Mouse (Mus musculus) bone marrow macrophage, adult 2 months (primary cell): ENCODE measurements around the gene Plpp1. TPM values are rescaled to one million over a fixed set of nuclear protein-coding genes. Genes with fewer than 3 reads are reported as not detected.

Experiments used
- H3K27ac ChIP-seq: 2 replicates; pipeline ENCODE4 v1.5.1; 2012; ENCODE audit warnings: low read depth, low read length; ENCODE audit not compliant: insufficient read depth
- H3K4me1 ChIP-seq: 2 replicates; pipeline ENCODE4 v1.6.1; 2012; ENCODE audit warnings: low read length; ENCODE audit not compliant: control insufficient read depth, insufficient read depth
- H3K4me3 ChIP-seq: 2 replicates; pipeline ENCODE4 v1.5.1; 2012; ENCODE audit warnings: mild to moderate bottlenecking, low read length, moderate library complexity; ENCODE audit not compliant: insufficient read depth
- CTCF ChIP-seq: IDR thresholded peaks from 2 replicates; pipeline ENCODE4 v1.5.1; 2012; ENCODE audit warnings: low read depth, mild to moderate bottlenecking, low read length, moderate library complexity
- POLR2A ChIP-seq: IDR thresholded peaks from 2 replicates; pipeline ENCODE4 v1.6.1; 2012; ENCODE audit warnings: mild to moderate bottlenecking, low read depth, low read length, borderline replicate concordance
- polyA plus RNA-seq: library from polyadenylated mRNA; stranded (reverse); fragments of >200 nt; gene quantifications from 2 replicates; pipeline ENCODE4 v1.2.4, GENCODE M21; 2012; ENCODE audit not compliant: missing spikeins, insufficient read depth, insufficient read length

The Plpp1 gene
- polyA plus RNA-seq, 1 experiment = 1.8 TPM

- H3K4me3 ChIP-seq = no peak overlapping the region
- no peak for TF ChIP-seq CTCF
- no peak for TF ChIP-seq POLR2A
- H3K27ac ChIP-seq = no peak overlapping the region
- H3K4me1 ChIP-seq = no peaks in the 10 kb centered on the region
Observed at GRCm38 (mm10) chr13:112854402-112854801, 53.8 kb downstream of the Plpp1 start.

- no peaks in the 10 kb centered on the region for H3K4me1 ChIP-seq
- TF ChIP-seq POLR2A (no peak), CTCF (no peak)
- H3K4me3 ChIP-seq = no peak overlapping the region
- no peak overlapping the region for H3K27ac ChIP-seq
Observed at GRCm38 (mm10) chr13:112857921-112858320, 57.3 kb downstream of the Plpp1 start.

- no peak overlapping the region for H3K27ac ChIP-seq
- TF ChIP-seq POLR2A (no peak), CTCF (no peak)
- H3K4me1 ChIP-seq = no peaks in the 10 kb centered on the region
Observed at GRCm38 (mm10) chr13:112859574-112860134, 59.1 kb downstream of the Plpp1 start.

GRCm38 (mm10) chr13:112860370-112860769 is 59.8 kb downstream of the Plpp1 start:
- TF ChIP-seq CTCF (no peak), POLR2A (no peak)
- Histone ChIP-seq H3K4me1 (no peaks in the 10 kb centered on the region), H3K4me3 (no peak overlapping the region), H3K27ac (no peak overlapping the region)

More at GRCm38 (mm10) chr13:112859574-112860134, 59.1 kb downstream of the Plpp1 start:
- no peak overlapping the region for H3K4me3 ChIP-seq

- Histone ChIP-seq H3K27ac (no peak overlapping the region), H3K4me3 (no peak overlapping the region), H3K4me1 (no peaks in the 10 kb centered on the region)
- no peak for TF ChIP-seq POLR2A
Observed at GRCm38 (mm10) chr13:112860911-112861310, 60.3 kb downstream of the Plpp1 start.

GRCm38 (mm10) chr13:112861825-112862306 is 61.3 kb downstream of the Plpp1 start:
- H3K4me1 ChIP-seq = no peaks in the 10 kb centered on the region
- no peak overlapping the region for H3K4me3 ChIP-seq
- H3K27ac ChIP-seq = no peak overlapping the region
- no peak for TF ChIP-seq POLR2A
- no peak for TF ChIP-seq CTCF

- H3K4me1 ChIP-seq = no peaks in the 10 kb centered on the region
- no peak overlapping the region for H3K4me3 ChIP-seq
- H3K27ac ChIP-seq = no peak overlapping the region
- TF ChIP-seq CTCF (no peak), POLR2A (no peak)
Observed at GRCm38 (mm10) chr13:112862342-112862741, 61.8 kb downstream of the Plpp1 start.

- Histone ChIP-seq H3K4me1 (no peaks in the 10 kb centered on the region), H3K4me3 (no peak overlapping the region), H3K27ac (no peak overlapping the region)
- TF ChIP-seq CTCF (no peak), POLR2A (no peak)
Observed at GRCm38 (mm10) chr13:112862978-112863677, 62.5 kb downstream of the Plpp1 start.

- Histone ChIP-seq H3K4me3 (no peak overlapping the region), H3K4me1 (peaks cover 15% of the 10 kb centered on the region), H3K27ac (no peak overlapping the region)
- no peak for TF ChIP-seq CTCF
- TF ChIP-seq POLR2A = no peak
Observed at GRCm38 (mm10) chr13:112866782-112867181, 66.2 kb downstream of the Plpp1 start.

- H3K4me1 ChIP-seq = peaks cover 19% of the 10 kb centered on the region
- TF ChIP-seq POLR2A (no peak), CTCF (no peak)
- H3K27ac ChIP-seq = no peak overlapping the region
- no peak overlapping the region for H3K4me3 ChIP-seq
Observed at GRCm38 (mm10) chr13:112867381-112867780, 66.8 kb downstream of the Plpp1 start.
